18 mouse cellular contexts compared by ENCODE assay signal in genomic region chr3:30904658-30905057, GRCm38 (mm10).
"Had no signal": no experiment of that assay in that cellular context is flagged by ENCODE, and none has a peak within 500 bp of the region (broad histone marks: within the 10 kb centered on the region; RNA-seq: fewer than 3 reads in every experiment).

No protein-coding gene starts in this region.

- H3K27ac ChIP-seq: liver, embryonic 13.5 days; liver, embryonic 15.5 days; lung, embryonic 15.5 days; midbrain, embryonic 13.5 days; neural tube, embryonic 12.5 days; stomach, embryonic 15.5 days; stomach, postnatal 0 days had no signal

- H3K4me3 ChIP-seq: liver, embryonic 13.5 days; liver, embryonic 15.5 days; lung, embryonic 15.5 days; megakaryocyte, embryonic 14.5 days; midbrain, embryonic 13.5 days; myocyte; neural tube, embryonic 12.5 days; stomach, embryonic 15.5 days had no signal

- H3K4me1 ChIP-seq: liver, embryonic 13.5 days; liver, embryonic 15.5 days; lung, embryonic 15.5 days; midbrain, embryonic 13.5 days; neural tube, embryonic 12.5 days; stomach, embryonic 15.5 days had no signal

- DNase-seq: liver, embryonic 13.5 days; liver, postnatal 0 days; lung, adult 2 months; lung, postnatal 14 days; lung, postnatal 36 days; right cerebral cortex, postnatal 14 days; right cerebral cortex, postnatal 4 days; thymus, postnatal 14 days; thymus, postnatal 36 days had no signal

- ATAC-seq: liver, postnatal 0 days; midbrain, embryonic 13.5 days; midbrain, embryonic 16.5 days had no signal
